Comparison of ENCODE assay signal across 16 mouse cellular contexts in the genomic region with DNA sequence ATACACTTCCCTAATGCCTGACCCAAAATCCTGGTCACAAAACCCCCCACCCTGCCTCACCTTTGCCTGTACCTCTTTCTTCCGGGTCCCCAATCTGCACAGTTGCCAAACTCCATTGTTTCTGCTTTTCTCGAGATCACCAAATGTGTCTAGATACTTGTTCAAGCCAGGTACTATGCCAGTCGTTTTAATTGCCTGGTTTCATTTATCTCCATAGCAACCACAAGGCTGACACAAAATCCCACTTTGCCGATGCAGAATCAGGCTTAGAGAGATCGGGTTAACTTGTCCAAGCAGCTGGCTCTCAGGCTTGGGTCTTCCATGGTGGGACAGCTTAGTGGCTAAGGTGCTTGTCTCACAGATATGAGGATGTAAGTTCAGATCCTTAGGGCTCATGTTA. TPM values are rescaled to one million over a fixed set of nuclear protein-coding genes. Genes with fewer than 3 reads are reported as not detected.
DNase-seq lines count a peak whose midpoint lies in the region; ATAC-seq and TF ChIP-seq lines count a peak whose summit lies in the region.
"Had no signal": no experiment of that assay in that cellular context is flagged by ENCODE, and none has a peak within 500 bp of the region (broad histone marks: within the 10 kb centered on the region; RNA-seq: fewer than 3 reads in every experiment).

No protein-coding gene starts in this region.

- H3K27me3 ChIP-seq in E14TG2a.4 (ENCODE audit: insufficient read depth, low read length) = peaks cover 6% of the 10 kb centered on the region; the same call in 1 of the 2 replicates
- 0 out of 2 replicates have a peak, but pooled peaks cover 12% of the 10 kb centered on the region for H3K27me3 ChIP-seq in embryonic facial prominence, embryonic 10.5 days (replicated peaks; ENCODE audit: low read depth, poor library complexity, severe bottlenecking)
- no peaks in the 10 kb centered on the region for H3K27me3 ChIP-seq in hindbrain, postnatal 0 days (ENCODE audit: insufficient read depth, low read length)
- H3K27me3 ChIP-seq: intestine, embryonic 15.5 days had no signal

- no peak for DNase-seq in layer of hippocampus, adult 2 months (ENCODE audit: low spot score in 2 of 2)
- no peak for DNase-seq in layer of hippocampus, postnatal 25 days (ENCODE audit: extremely low spot score in 1 of 2, low spot score in 1 of 2)
- no peak for DNase-seq in embryonic facial prominence, embryonic 10.5 days (ENCODE audit: low spot score)
- DNase-seq in hindbrain, postnatal 0 days (ENCODE audit: low spot score) = peak; percentile 61
- no peak for DNase-seq in kidney, postnatal 36 days
- DNase-seq in lung, postnatal 25 days (ENCODE audit: low spot score) = no peak
- DNase-seq: adrenal gland, postnatal 36 days; cerebellum, adult 11-12 months; heart, postnatal 10 days; lung, postnatal 14 days had no signal

- H3K4me3 ChIP-seq in layer of hippocampus, adult 2 months = no peak overlapping the region
- H3K4me3 ChIP-seq in E14TG2a.4 (replicated peaks; ENCODE audit: low read length) = 0 out of 2 replicates have a peak overlapping the region, but pooled peaks have one; percentile 17
- 0 out of 2 replicates have a peak overlapping the region, but pooled peaks have one; percentile 57 for H3K4me3 ChIP-seq in embryonic facial prominence, embryonic 10.5 days
- H3K4me3 ChIP-seq in hindbrain, postnatal 0 days (ENCODE audit: low read length) = no peak overlapping the region
- H3K4me3 ChIP-seq: erythroblast, embryonic 14.5 days had no signal

- no peak for ATAC-seq in hindbrain, postnatal 0 days
- no peak for ATAC-seq in megakaryocyte-erythroid progenitor cell, adult 5-6 weeks (replicated peaks; ENCODE audit: low FRiP score, low TSS enrichment, poor library complexity, severe bottlenecking)
- ATAC-seq: intestine, embryonic 15.5 days; liver, embryonic 12.5 days had no signal

- TF ChIP-seq CTCF in layer of hippocampus, adult 2 months (conservative IDR thresholded peaks at IDR 0.05) = no peak
- TF ChIP-seq CTCF in E14TG2a.4 (conservative IDR thresholded peaks at IDR 0.05; ENCODE audit: low read length) = no peak
- no peak for TF ChIP-seq CTCF in hindbrain, postnatal 0 days (IDR thresholded peaks at IDR 0.05; ENCODE audit: low read depth)

- no peaks in the 10 kb centered on the region for H3K9me3 ChIP-seq in E14TG2a.4 (ENCODE audit: low read length)
- H3K9me3 ChIP-seq in embryonic facial prominence, embryonic 10.5 days = no peaks in the 10 kb centered on the region
- no peaks in the 10 kb centered on the region for H3K9me3 ChIP-seq in hindbrain, postnatal 0 days (ENCODE audit: low read length)
- H3K9me3 ChIP-seq: intestine, embryonic 15.5 days; liver, embryonic 12.5 days had no signal

- peak overlapping the region; percentile 59 for H3K4me2 ChIP-seq in hindbrain, postnatal 0 days (ENCODE audit: low read depth, low read length)

- H3K9ac ChIP-seq in hindbrain, postnatal 0 days (replicated peaks; ENCODE audit: low read length) = no peak overlapping the region
- H3K9ac ChIP-seq: intestine, embryonic 15.5 days; liver, embryonic 12.5 days had no signal

- H3K36me3 ChIP-seq in E14TG2a.4 (ENCODE audit: insufficient read depth, low read length) = peaks cover 3% of the 10 kb centered on the region; the same call in 1 of the 2 replicates
- H3K36me3 ChIP-seq in embryonic facial prominence, embryonic 10.5 days (replicated peaks) = no peaks in the 10 kb centered on the region
- no peaks in the 10 kb centered on the region for H3K36me3 ChIP-seq in hindbrain, postnatal 0 days (ENCODE audit: insufficient read depth, low read length)
- H3K36me3 ChIP-seq: intestine, embryonic 15.5 days; liver, embryonic 12.5 days had no signal

- H3K4me1 ChIP-seq in E14TG2a.4 (replicated peaks; ENCODE audit: low read depth, low read length) = peaks cover 71% of the 10 kb centered on the region
- H3K4me1 ChIP-seq in embryonic facial prominence, embryonic 10.5 days = peaks cover 49% of the 10 kb centered on the region
- peaks cover 12% of the 10 kb centered on the region for H3K4me1 ChIP-seq in hindbrain, postnatal 0 days (ENCODE audit: insufficient read depth, low read length)

- peak overlapping the region; percentile 94 for H3K27ac ChIP-seq in layer of hippocampus, adult 2 months
- H3K27ac ChIP-seq in embryonic facial prominence, embryonic 10.5 days (replicated peaks) = no peak overlapping the region
- peak overlapping the region; percentile 32; the same call in 1 of the 2 replicates for H3K27ac ChIP-seq in hindbrain, postnatal 0 days
- H3K27ac ChIP-seq: liver, embryonic 12.5 days had no signal

- 37% methylated on average over 5 of the region's 5 CpGs for WGBS in embryonic facial prominence, embryonic 10.5 days
- WGBS in hindbrain, postnatal 0 days = 13% methylated on average over 5 of the region's 5 CpGs

RNA-seq across cellular contexts. Expression of a gene that starts 4.1 kb away (rescaled TPM):
- total RNA-seq in layer of hippocampus, adult 2 months (2021) = 1 to 10 TPM; 6.6 to 9.0 TPM
- 1 to 10 TPM; 5.0 to 7.6 TPM for total RNA-seq in layer of hippocampus, postnatal 25 days (2021)
- 7.0 and 8.3 TPM in 2 replicates for polyA plus RNA-seq in embryonic facial prominence, embryonic 10.5 days (2016; fragmentation: Nextera tagmentation; extraction: Ambion mirVana)
- total RNA-seq in hindbrain, postnatal 0 days (2014; rRNA removed) = 12.1 and 17.9 TPM in 2 replicates
- 5.3 and 6.7 TPM in 2 replicates for polyA plus RNA-seq in hindbrain, postnatal 0 days (2015; fragmentation: Nextera tagmentation; extraction: Ambion mirVana)
- total RNA-seq in megakaryocyte-erythroid progenitor cell, adult 5-6 weeks (2014; fragmentation: Nextera tagmentation) = 27.7 and 41.0 TPM in 2 replicates
- 18.2 and 24.1 TPM in 2 replicates for total RNA-seq in megakaryocyte-erythroid progenitor cell, adult 5-6 weeks (2017)
- polyA plus RNA-seq: erythroblast, embryonic 14.5 days had no signal

RNA-seq across cellular contexts. Expression of a gene that starts 16.6 kb away (rescaled TPM):
- 10 to 100 TPM; 44.7 to 46.5 TPM for total RNA-seq in layer of hippocampus, adult 2 months (2021)
- total RNA-seq in layer of hippocampus, postnatal 25 days (2021) = 10 to 100 TPM; 46.8 TPM
- 0.25 and 0.66 TPM in 2 replicates for polyA plus RNA-seq in embryonic facial prominence, embryonic 10.5 days (2016; fragmentation: Nextera tagmentation; extraction: Ambion mirVana)
- 0.54 and 1.8 TPM in 2 replicates for total RNA-seq in hindbrain, postnatal 0 days (2014; rRNA removed)
- 0.39 and 0.66 TPM in 2 replicates for polyA plus RNA-seq in hindbrain, postnatal 0 days (2015; fragmentation: Nextera tagmentation; extraction: Ambion mirVana)
- not detected in 2 replicates for total RNA-seq in megakaryocyte-erythroid progenitor cell, adult 5-6 weeks (2014; fragmentation: Nextera tagmentation)
- not detected in 2 replicates for total RNA-seq in megakaryocyte-erythroid progenitor cell, adult 5-6 weeks (2017)
- polyA plus RNA-seq: erythroblast, embryonic 14.5 days had no signal

RNA-seq across cellular contexts. Expression of a gene that starts 57.2 kb away (rescaled TPM):
- not detected for total RNA-seq in layer of hippocampus, adult 2 months (2021)
- under 1 TPM in 1 of 2 experiments, not detected in 1; 0.12 TPM for total RNA-seq in layer of hippocampus, postnatal 25 days (2021)
- 0.07 TPM in 1 of 2 replicates, not detected in the other for polyA plus RNA-seq in embryonic facial prominence, embryonic 10.5 days (2016; fragmentation: Nextera tagmentation; extraction: Ambion mirVana)
- total RNA-seq in hindbrain, postnatal 0 days (2014; rRNA removed) = 0.43 TPM in 1 of 2 replicates, not detected in the other
- 0.09 and 0.18 TPM in 2 replicates for polyA plus RNA-seq in hindbrain, postnatal 0 days (2015; fragmentation: Nextera tagmentation; extraction: Ambion mirVana)
- total RNA-seq in megakaryocyte-erythroid progenitor cell, adult 5-6 weeks (2014; fragmentation: Nextera tagmentation) = not detected in 2 replicates
- total RNA-seq in megakaryocyte-erythroid progenitor cell, adult 5-6 weeks (2017) = not detected in 2 replicates
- polyA plus RNA-seq: erythroblast, embryonic 14.5 days; liver, embryonic 12.5 days; stomach, embryonic 14.5 days had no signal

Comparison
In these comparisons a context has a peak if more than half of its experiments do, and no peak if none do; other contexts are left out.
1. H3K4me3 ChIP-seq: peak in E14TG2a.4 (single experiment) and embryonic facial prominence, embryonic 10.5 days (single experiment); none in layer of hippocampus, adult 2 months (single experiment) and hindbrain, postnatal 0 days (single experiment).
2. RNA of a gene that starts 16.6 kb away (total RNA-seq): 46.8 TPM in layer of hippocampus, postnatal 25 days and 44.7 to 46.5 TPM in layer of hippocampus, adult 2 months; 0.54 to 1.8 TPM in hindbrain, postnatal 0 days and not detected in megakaryocyte-erythroid progenitor cell, adult 5-6 weeks; every median in the first group is over 10 times any median in the second.